Mouse (Mus musculus) heart, adult 8-10 months (tissue): ENCODE measurements at regions not wholly inside any gene's neighbourhood (a gene's known extent, or its start where the extent isn't known, plus 50 kb on each side); places are given as distances from the start of the nearest gene placed in this dataset.

Source experiments
- DNase-seq: peaks from one replicate; pipeline ENCODE4 v3.0.0; 2022; ENCODE audit warnings: low spot score

GRCm38 (mm10) chr7:129441085-129441617, 150.5 kb upstream of the Wdr11 start:
- DNase-seq, result no peak

- peak; percentile 1 for DNase-seq
Measured at GRCm38 (mm10) chr7:129469496-129469895, 122.2 kb upstream of the Wdr11 start.

- no peak for DNase-seq
Measured at GRCm38 (mm10) chr7:129483736-129484135, 107.9 kb upstream of the Wdr11 start.

GRCm38 (mm10) chr7:129506894-129507293, 84.8 kb upstream of the Wdr11 start:
- peak; percentile 9 for DNase-seq

GRCm38 (mm10) chr7:129509631-129510132, 82.0 kb upstream of the Wdr11 start:
- no peak for DNase-seq

- no peak for DNase-seq
Measured at GRCm38 (mm10) chr7:129514619-129515018, 77.0 kb upstream of the Wdr11 start.

- no peak for DNase-seq
Measured at GRCm38 (mm10) chr7:129524369-129524915, 67.2 kb upstream of the Wdr11 start.

GRCm38 (mm10) chr7:129525985-129526384, 65.7 kb upstream of the Wdr11 start:
- DNase-seq, result no peak

GRCm38 (mm10) chr7:129528263-129528662, 63.4 kb upstream of the Wdr11 start:
- DNase-seq, result no peak

- no peak for DNase-seq
Measured at GRCm38 (mm10) chr7:129533366-129533905, 58.2 kb upstream of the Wdr11 start.
